Mouse (Mus musculus): ENCODE data around the gene Pkib. TPM values are rescaled to one million over a fixed set of nuclear protein-coding genes. Genes with fewer than 3 reads are reported as not detected.

The Pkib gene
- total and polyA plus RNA-seq, 3 experiments: not detected

GRCm38 (mm10) chr10:57747127-57747526 is 115.3 kb downstream of the Pkib start:
- no peaks in the 10 kb centered on the region for H3K36me3 ChIP-seq (ENCODE audit: control insufficient read depth in 1 of 2, insufficient read depth in 2 of 2, low read length in 2 of 2)
- H3K27ac ChIP-seq (ENCODE audit: control insufficient read depth, low read depth, low read length): no peak overlapping the region
- H3K79me2 ChIP-seq (ENCODE audit: control insufficient read depth, insufficient read depth, low read length, poor library complexity): no peaks in the 10 kb centered on the region
- no peak for TF ChIP-seq ETS1 (IDR thresholded peaks at IDR 0.05; ENCODE audit: low read depth, low read length)
- TF ChIP-seq BHLHE40 (IDR thresholded peaks at IDR 0.05; ENCODE audit: borderline replicate concordance, low read depth, low read length): no peak
- no peak for TF ChIP-seq SMC3 (IDR thresholded peaks at IDR 0.05; ENCODE audit: low read depth, low read length)
- TF ChIP-seq POLR2AphosphoS5 (IDR thresholded peaks at IDR 0.05; ENCODE audit: borderline replicate concordance, low read depth, low read length): no peak
- TF ChIP-seq KAT2A (conservative IDR thresholded peaks at IDR 0.05; ENCODE audit: low read depth, low read length): no peak
- no peak for TF ChIP-seq ZC3H11A (IDR thresholded peaks at IDR 0.05; ENCODE audit: low read depth, low read length)
- no peak for TF ChIP-seq CTCF (IDR thresholded peaks at IDR 0.05 in 2 of 3, conservative IDR thresholded peaks at IDR 0.05 in 1 of 3; ENCODE audit: control insufficient read depth in 1 of 3, insufficient read depth in 1 of 3, low read depth in 2 of 3, low read length in 3 of 3, poor library complexity in 1 of 3, severe bottlenecking in 1 of 3)
- no peak for TF ChIP-seq GATA1 (IDR thresholded peaks at IDR 0.05; ENCODE audit: low read depth, low read length)
- no peak for TF ChIP-seq MEF2A (IDR thresholded peaks at IDR 0.05; ENCODE audit: extremely low read depth, insufficient replicate concordance, low read depth, low read length, poor library complexity, severe bottlenecking)
- TF ChIP-seq ZKSCAN1 (IDR thresholded peaks at IDR 0.05; ENCODE audit: low read depth, low read length): no peak
- TF ChIP-seq RAD21 (IDR thresholded peaks at IDR 0.05; ENCODE audit: low read depth, low read length): no peak
- TF ChIP-seq JUND (IDR thresholded peaks at IDR 0.05; ENCODE audit: low read depth, low read length): no peak
- no peak for TF ChIP-seq RCOR1 (IDR thresholded peaks at IDR 0.05; ENCODE audit: low read depth, low read length)
- H3K9me3 ChIP-seq (replicated peaks; ENCODE audit: insufficient read depth, low read length): no peaks in the 10 kb centered on the region
- no peak for DNase-seq (ENCODE audit: low read depth, low spot score)
- no peak overlapping the region for H3K4me3 ChIP-seq (ENCODE audit: control insufficient read depth in 1 of 2, insufficient read depth in 1 of 2, low read depth in 2 of 2, low read length in 2 of 2)
- H3K27me3 ChIP-seq (ENCODE audit: control insufficient read depth in 1 of 2, insufficient read depth in 2 of 2, low read length in 2 of 2): no peaks in the 10 kb centered on the region
- no peaks in the 10 kb centered on the region; a peak in 1 of 4 replicates for H3K4me1 ChIP-seq (ENCODE audit: control insufficient read depth in 1 of 2, insufficient read depth in 2 of 2, low read length in 2 of 2)
- no peak overlapping the region for H3K9ac ChIP-seq (ENCODE audit: control insufficient read depth, low read depth, low read length, poor library complexity, severe bottlenecking)

GRCm38 (mm10) chr10:57753343-57753742 is 121.6 kb downstream of the Pkib start:
- TF ChIP-seq MAFK (IDR thresholded peaks at IDR 0.05; ENCODE audit: borderline replicate concordance, low read depth, low read length) (no peak), SMC3 (IDR thresholded peaks at IDR 0.05; ENCODE audit: low read depth, low read length) (no peak), JUND (IDR thresholded peaks at IDR 0.05; ENCODE audit: low read depth, low read length) (no peak), POLR2AphosphoS5 (IDR thresholded peaks at IDR 0.05; ENCODE audit: borderline replicate concordance, low read depth, low read length) (no peak), TAL1 (IDR thresholded peaks at IDR 0.05; ENCODE audit: low read length) (no peak), E2F4 (IDR thresholded peaks at IDR 0.05; ENCODE audit: borderline replicate concordance, low read depth, low read length) (no peak), ELF1 (IDR thresholded peaks at IDR 0.05; ENCODE audit: low read depth, low read length) (no peak), MXI1 (IDR thresholded peaks at IDR 0.05; ENCODE audit: low read depth, low read length) (no peak), NRF1 (IDR thresholded peaks at IDR 0.05; ENCODE audit: insufficient read depth, low read depth, low read length, poor library complexity, severe bottlenecking) (no peak), UBTF (IDR thresholded peaks at IDR 0.05; ENCODE audit: borderline replicate concordance, insufficient read depth, low read depth, low read length) (no peak), MEF2A (IDR thresholded peaks at IDR 0.05; ENCODE audit: extremely low read depth, insufficient replicate concordance, low read depth, low read length, poor library complexity, severe bottlenecking) (no peak), CHD2 (IDR thresholded peaks at IDR 0.05; ENCODE audit: low read length) (no peak), CTCF (IDR thresholded peaks at IDR 0.05 in 2 of 3, conservative IDR thresholded peaks at IDR 0.05 in 1 of 3; ENCODE audit: control insufficient read depth in 1 of 3, insufficient read depth in 1 of 3, low read depth in 2 of 3, low read length in 3 of 3, poor library complexity in 1 of 3, severe bottlenecking in 1 of 3) (no peak), ZMIZ1 (IDR thresholded peaks at IDR 0.05; ENCODE audit: low read depth, low read length) (no peak), TBP (IDR thresholded peaks at IDR 0.05; ENCODE audit: low read depth, low read length) (no peak), RCOR1 (IDR thresholded peaks at IDR 0.05; ENCODE audit: low read depth, low read length) (no peak)
- H3K9ac ChIP-seq (ENCODE audit: control insufficient read depth, low read depth, low read length, poor library complexity, severe bottlenecking): no peak overlapping the region
- no peak for DNase-seq (ENCODE audit: low read depth, low spot score)

More at GRCm38 (mm10) chr10:57753343-57753742, 121.6 kb downstream of the Pkib start:
- no peaks in the 10 kb centered on the region for H3K4me1 ChIP-seq (ENCODE audit: control insufficient read depth in 1 of 2, insufficient read depth in 2 of 2, low read length in 2 of 2)
- no peaks in the 10 kb centered on the region for H3K27me3 ChIP-seq (ENCODE audit: control insufficient read depth in 1 of 2, insufficient read depth in 2 of 2, low read length in 2 of 2)
- no peaks in the 10 kb centered on the region for H3K9me3 ChIP-seq (replicated peaks; ENCODE audit: insufficient read depth, low read length)
- H3K79me2 ChIP-seq (ENCODE audit: control insufficient read depth, insufficient read depth, low read length, poor library complexity): no peaks in the 10 kb centered on the region
- no peak overlapping the region for H3K27ac ChIP-seq (ENCODE audit: control insufficient read depth, low read depth, low read length)
- no peaks in the 10 kb centered on the region for H3K36me3 ChIP-seq (ENCODE audit: control insufficient read depth in 1 of 2, insufficient read depth in 2 of 2, low read length in 2 of 2)
- no peak overlapping the region for H3K4me3 ChIP-seq (ENCODE audit: control insufficient read depth in 1 of 2, insufficient read depth in 1 of 2, low read depth in 2 of 2, low read length in 2 of 2)

Measured in MEL (cell line).